ENCODE assay signal across 7 mouse cellular contexts in the genomic region with DNA sequence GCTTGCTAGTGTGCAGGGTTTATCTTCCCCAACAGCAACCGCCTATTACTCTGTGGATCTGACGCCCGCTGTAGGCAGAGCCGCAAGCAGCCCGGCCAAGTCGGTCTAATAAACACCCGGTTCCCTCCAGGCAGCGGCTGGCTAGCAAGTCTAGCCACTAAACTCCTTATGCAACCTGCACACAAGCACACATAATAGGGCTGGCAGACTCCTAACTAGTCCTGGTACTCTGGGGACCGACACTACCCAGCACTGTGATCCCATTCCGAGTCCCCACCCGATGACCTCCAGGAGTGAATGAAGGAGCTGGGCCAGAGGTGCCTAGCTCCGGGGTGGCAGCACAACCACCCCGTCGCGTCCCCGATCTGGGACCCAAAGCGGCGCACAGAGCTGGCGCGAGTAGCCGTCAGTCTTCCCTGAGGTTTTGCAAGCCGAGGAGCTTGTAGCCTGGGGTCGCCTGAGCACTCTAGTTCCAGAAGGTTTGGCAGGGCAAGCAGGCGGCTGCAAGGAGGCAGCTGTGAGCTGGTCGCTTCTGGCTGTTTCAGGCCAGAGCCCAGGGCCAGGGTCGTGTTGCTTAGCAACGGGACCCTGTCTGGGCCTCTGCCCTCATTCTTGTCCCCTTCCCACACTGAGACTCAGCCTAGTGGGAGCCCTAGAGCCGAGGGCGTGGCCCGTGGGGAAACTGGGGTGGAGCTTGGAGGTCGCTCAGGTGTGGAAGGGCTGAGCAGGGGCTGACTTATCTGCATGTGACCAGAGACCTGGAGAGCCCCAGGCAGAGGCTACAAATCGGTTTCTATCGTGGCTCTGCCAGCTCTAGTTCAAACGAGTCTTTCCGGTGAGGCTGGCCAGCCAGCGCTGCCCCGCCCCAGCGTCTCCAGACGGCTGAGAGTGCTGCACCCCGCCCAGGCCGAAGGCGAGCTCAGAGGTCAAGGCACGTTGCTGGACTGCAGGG.
DNase-seq lines count a peak whose midpoint lies in the region; ATAC-seq lines count a peak whose summit lies in the region.

No protein-coding gene starts in this region.

- peak overlapping the region; percentile 60 for H3K4me2 ChIP-seq in forebrain, embryonic 13.5 days
- peak overlapping the region; percentile 46 for H3K4me2 ChIP-seq in liver, embryonic 16.5 days (ENCODE audit: low read depth, low read length)

- intact Hi-C loops in heart, postnatal 10 days (cut with DNase I) = no loop called here

- peak; percentile 86 for ATAC-seq in forebrain, embryonic 13.5 days
- ATAC-seq in liver, embryonic 16.5 days (ENCODE audit: low read depth) = no peak

- H3K9me3 ChIP-seq in forebrain, embryonic 13.5 days (replicated peaks) = peaks cover 4% of the 10 kb centered on the region; the same call in 1 of the 2 replicates
- H3K9me3 ChIP-seq in liver, embryonic 16.5 days (replicated peaks; ENCODE audit: control insufficient read depth, low read length) = no peaks in the 10 kb centered on the region

- peak overlapping the region; percentile 35 for H3K4me3 ChIP-seq in brown adipose tissue, adult 24 weeks (ENCODE audit: insufficient read depth, low read depth, low read length)
- peak overlapping the region; percentile 29 for H3K4me3 ChIP-seq in forebrain, embryonic 13.5 days
- no peak overlapping the region for H3K4me3 ChIP-seq in liver, embryonic 16.5 days (ENCODE audit: low read depth, low read length)

- peak overlapping the region; percentile 53 for H3K9ac ChIP-seq in forebrain, embryonic 13.5 days
- no peak overlapping the region for H3K9ac ChIP-seq in liver, embryonic 16.5 days (ENCODE audit: low read depth, low read length)

- peaks cover 2% of the 10 kb centered on the region; the same call in 1 of the 2 replicates for H3K4me1 ChIP-seq in brown adipose tissue, adult 24 weeks (ENCODE audit: control insufficient read depth, insufficient read depth, insufficient read length, low read length)
- H3K4me1 ChIP-seq in forebrain, embryonic 13.5 days = peaks cover 19% of the 10 kb centered on the region
- H3K4me1 ChIP-seq in liver, embryonic 16.5 days (ENCODE audit: control insufficient read depth, low read depth, low read length) = no peaks in the 10 kb centered on the region

- no peaks in the 10 kb centered on the region for H3K27me3 ChIP-seq in forebrain, embryonic 13.5 days
- no peaks in the 10 kb centered on the region for H3K27me3 ChIP-seq in liver, embryonic 16.5 days (ENCODE audit: control insufficient read depth, insufficient read depth, low read depth, low read length)

- DNase-seq in heart, postnatal 10 days = peak; percentile 68 to 76
- peak; percentile 83 to 94 for DNase-seq in kidney, postnatal 25 days
- DNase-seq in ovary, adult 18-20 months (ENCODE audit: low spot score) = peak; percentile 34
- DNase-seq in yolk sac, embryonic 10.5 days (ENCODE audit: low spot score) = peak; percentile 84

- no peaks in the 10 kb centered on the region for H3K36me3 ChIP-seq in forebrain, embryonic 13.5 days (ENCODE audit: poor library complexity, severe bottlenecking)
- H3K36me3 ChIP-seq in liver, embryonic 16.5 days (ENCODE audit: control insufficient read depth, insufficient read depth) = no peaks in the 10 kb centered on the region

- H3K27ac ChIP-seq in brown adipose tissue, adult 24 weeks (replicated peaks; ENCODE audit: low read depth, low read length) = peak overlapping the region; percentile 68
- H3K27ac ChIP-seq in forebrain, embryonic 13.5 days = peak overlapping the region; percentile 20; the same call in 1 of the 2 replicates
- no peak overlapping the region for H3K27ac ChIP-seq in liver, embryonic 16.5 days (ENCODE audit: low read length)

- WGBS in forebrain, embryonic 13.5 days = 2% methylated on average over 43 of the region's 43 CpGs
- 6% methylated on average over 43 of the region's 43 CpGs for WGBS in liver, embryonic 16.5 days (ENCODE audit: insufficient replicate concordance)

Comparison
In these comparisons a context has a peak if more than half of its experiments do, and no peak if none do; other contexts are left out.
1. DNase-seq: peak in every context shown above with its lines; median percentile 88 in kidney, postnatal 25 days; 84 in yolk sac, embryonic 10.5 days; 72 in heart, postnatal 10 days; 34 in ovary, adult 18-20 months.